Comparison of ENCODE assay signal across 9 mouse cellular contexts in the genomic region with DNA sequence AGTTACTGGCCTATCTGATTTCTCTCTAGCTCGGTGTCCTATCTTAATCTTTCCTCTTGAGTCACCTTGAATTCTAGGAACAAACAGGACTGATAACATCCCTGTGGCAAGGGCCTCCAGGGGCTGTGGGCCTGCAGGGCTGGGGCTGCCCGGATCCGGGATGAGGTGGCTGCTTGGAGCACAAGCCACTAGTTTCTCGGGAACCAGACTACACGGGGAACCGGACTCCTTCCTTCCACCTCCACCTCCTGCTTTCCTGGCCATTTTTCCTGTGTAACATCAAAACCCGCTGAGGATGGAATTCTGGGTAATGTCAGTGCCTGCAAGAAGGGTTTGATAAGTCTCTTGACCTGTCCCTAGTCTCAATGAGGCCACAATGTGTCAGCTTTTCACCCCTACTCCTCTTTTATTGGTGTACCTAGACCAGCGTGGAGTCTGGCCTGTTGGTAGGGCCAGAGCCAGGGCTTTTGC. TPM values are rescaled to one million over a fixed set of nuclear protein-coding genes. Genes with fewer than 3 reads are reported as not detected.
DNase-seq lines count a peak whose midpoint lies in the region; ATAC-seq and TF ChIP-seq lines count a peak whose summit lies in the region.
"Had no signal": no experiment of that assay in that cellular context is flagged by ENCODE, and none has a peak within 500 bp of the region (broad histone marks: within the 10 kb centered on the region; RNA-seq: fewer than 3 reads in every experiment).

No protein-coding gene starts in this region.

- no peak for TF ChIP-seq CTCF in gastrocnemius, adult 2 months (IDR thresholded peaks at IDR 0.05)

- H3K4me2 ChIP-seq in heart, embryonic 11.5 days = peak overlapping the region; percentile 64
- H3K4me2 ChIP-seq in limb, embryonic 11.5 days (ENCODE audit: low read depth, severe bottlenecking) = no peak overlapping the region
- H3K4me2 ChIP-seq in stomach, embryonic 14.5 days (replicated peaks; ENCODE audit: low read depth, low read length) = peak overlapping the region; percentile 61; the same call in 1 of the 2 replicates

- H3K9me3 ChIP-seq in ES-E14 (ENCODE audit: control insufficient read depth, insufficient read depth, low read depth, low read length) = no peaks in the 10 kb centered on the region
- H3K9me3 ChIP-seq in heart, embryonic 11.5 days (replicated peaks; ENCODE audit: control insufficient read depth, low read length) = no peaks in the 10 kb centered on the region
- H3K9me3 ChIP-seq in limb, embryonic 11.5 days (ENCODE audit: control insufficient read depth, low read length) = no peaks in the 10 kb centered on the region
- no peaks in the 10 kb centered on the region for H3K9me3 ChIP-seq in stomach, embryonic 14.5 days (ENCODE audit: control insufficient read depth, low read depth, low read length)

- WGBS in heart, embryonic 11.5 days (ENCODE audit: insufficient replicate concordance) = 24% methylated on average over 8 of the region's 8 CpGs
- 86% methylated on average over 8 of the region's 8 CpGs for WGBS in limb, embryonic 11.5 days
- WGBS in stomach, embryonic 14.5 days = 64% methylated on average over 8 of the region's 8 CpGs

- intact Hi-C loops in gastrocnemius, adult 2 months (cut with DNase I) = loop anchor here (2.0 to 5.0 kb wide), 2 partner anchors 22 to 72 kb away; partner anchors contain the start of gene Rpl7l1

- in situ Hi-C loops in ES-E14 (cut with MboI; ENCODE audit: low sequenced_read_pairs in 2 of 2, unreplicated experiment in 2 of 2) = no loop called here

- peak overlapping the region; percentile 100 for H3K27ac ChIP-seq in gastrocnemius, adult 2 months
- H3K27ac ChIP-seq in ES-E14 (ENCODE audit: insufficient read depth, low read depth, low read length, poor library complexity, severe bottlenecking) = peak overlapping the region; percentile 16; the same call in 1 of the 2 replicates
- H3K27ac ChIP-seq in heart, embryonic 11.5 days (ENCODE audit: low read depth, low read length) = peak overlapping the region; percentile 100
- H3K27ac ChIP-seq in limb, embryonic 11.5 days (replicated peaks; ENCODE audit: low read depth, low read length) = peak overlapping the region; percentile 100; the same call in 1 of the 2 replicates
- H3K27ac ChIP-seq in stomach, embryonic 14.5 days (ENCODE audit: low read length) = peak overlapping the region; percentile 59; the same call in 1 of the 2 replicates

- H3K9ac ChIP-seq in ES-E14 (ENCODE audit: insufficient read depth, low read depth, low read length, poor library complexity, severe bottlenecking) = peak overlapping the region; percentile 52; the same call in 1 of the 2 replicates
- peak overlapping the region; percentile 56 for H3K9ac ChIP-seq in heart, embryonic 11.5 days (ENCODE audit: low read depth, low read length)
- no peak overlapping the region for H3K9ac ChIP-seq in limb, embryonic 11.5 days (ENCODE audit: low read length)
- H3K9ac ChIP-seq in stomach, embryonic 14.5 days (replicated peaks; ENCODE audit: low read depth, low read length) = no peak overlapping the region

- H3K36me3 ChIP-seq in ES-E14 (ENCODE audit: control insufficient read depth, insufficient read depth, low read length, poor library complexity, severe bottlenecking) = no peaks in the 10 kb centered on the region
- no peaks in the 10 kb centered on the region for H3K36me3 ChIP-seq in heart, embryonic 11.5 days (ENCODE audit: control insufficient read depth, insufficient read depth, low read length)
- H3K36me3 ChIP-seq in limb, embryonic 11.5 days (ENCODE audit: control insufficient read depth, insufficient read depth, low read length) = no peaks in the 10 kb centered on the region
- no peaks in the 10 kb centered on the region for H3K36me3 ChIP-seq in stomach, embryonic 14.5 days (ENCODE audit: control insufficient read depth, insufficient read depth, low read length)

- peaks cover 5 to 11% of the 10 kb centered on the region in 2 experiments; a peak in 3 of 4 replicates for H3K4me1 ChIP-seq in ES-E14 (ENCODE audit: control insufficient read depth in 2 of 2, insufficient read depth in 2 of 2, low read length in 2 of 2, poor library complexity in 1 of 2)
- peaks cover 31% of the 10 kb centered on the region for H3K4me1 ChIP-seq in heart, embryonic 11.5 days (ENCODE audit: control insufficient read depth, insufficient read depth, low read length)
- H3K4me1 ChIP-seq in limb, embryonic 11.5 days (ENCODE audit: control insufficient read depth, insufficient read depth, low read length) = peaks cover 9% of the 10 kb centered on the region
- peaks cover 19% of the 10 kb centered on the region for H3K4me1 ChIP-seq in stomach, embryonic 14.5 days (ENCODE audit: control insufficient read depth, insufficient read depth, low read length)

- H3K27me3 ChIP-seq in heart, embryonic 11.5 days (ENCODE audit: control insufficient read depth, insufficient read depth, low read length) = no peaks in the 10 kb centered on the region
- H3K27me3 ChIP-seq in limb, embryonic 11.5 days (ENCODE audit: control insufficient read depth, insufficient read depth, low read length) = no peaks in the 10 kb centered on the region
- no peaks in the 10 kb centered on the region for H3K27me3 ChIP-seq in stomach, embryonic 14.5 days (ENCODE audit: control insufficient read depth, insufficient read depth, low read length)

- ATAC-seq in heart, embryonic 11.5 days (replicated peaks; ENCODE audit: insufficient number of reproducible peaks, low FRiP score, low TSS enrichment) = no peak
- ATAC-seq in limb, embryonic 11.5 days (ENCODE audit: insufficient number of reproducible peaks, low FRiP score, low TSS enrichment, low read depth) = no peak
- no peak for ATAC-seq in stomach, embryonic 14.5 days (ENCODE audit: insufficient number of reproducible peaks, insufficient read depth, low FRiP score, low read depth)
- no peak for ATAC-seq in erythroid progenitor cell, adult 5-6 weeks (replicated peaks; ENCODE audit: low FRiP score, poor library complexity, severe bottlenecking)
- no peak for ATAC-seq in granulocyte monocyte progenitor cell, adult 5-6 weeks (replicated peaks; ENCODE audit: poor library complexity, severe bottlenecking)

- DNase-seq in gastrocnemius, adult 2 months = peak; percentile 52
- no peak for DNase-seq in gastrocnemius, postnatal 4 days (ENCODE audit: low spot score in 2 of 2)
- DNase-seq in ES-E14 (ENCODE audit: low read depth, low spot score) = no peak
- no peak for DNase-seq in limb, embryonic 11.5 days (ENCODE audit: low spot score)

- peak overlapping the region; percentile 92 for H3K4me3 ChIP-seq in gastrocnemius, adult 2 months
- H3K4me3 ChIP-seq in ES-E14 (ENCODE audit: insufficient read depth in 1 of 2, low read depth in 1 of 2, low read length in 2 of 2, poor library complexity in 1 of 2, severe bottlenecking in 1 of 2) = peak overlapping the region; percentile 18 to 94; a peak in 1 of 4 replicates
- peak overlapping the region; percentile 86 for H3K4me3 ChIP-seq in heart, embryonic 11.5 days (ENCODE audit: low read depth, low read length)
- H3K4me3 ChIP-seq in limb, embryonic 11.5 days (ENCODE audit: low read depth, low read length) = peak overlapping the region; percentile 83; the same call in 1 of the 2 replicates
- H3K4me3 ChIP-seq in stomach, embryonic 14.5 days (ENCODE audit: low read depth, low read length) = 0 out of 2 replicates have a peak overlapping the region, but pooled peaks have one; percentile 96

TF ChIP-seq in ES-E14, 5 proteins besides CTCF, POLR2A, EP300 and RAD21:
- TF ChIP-seq CHD2 (IDR thresholded peaks at IDR 0.05; ENCODE audit: low read depth, low read length) (no peak), ZNF384 (IDR thresholded peaks at IDR 0.05; ENCODE audit: low read depth, low read length) (no peak), MAFK (IDR thresholded peaks at IDR 0.05; ENCODE audit: insufficient read depth, low read depth, low read length) (no peak), ZC3H11A (IDR thresholded peaks at IDR 0.05; ENCODE audit: borderline replicate concordance, low read depth, low read length) (no peak), HCFC1 (IDR thresholded peaks at IDR 0.05; ENCODE audit: borderline replicate concordance, insufficient read depth, low read length) (no peak)

RNA-seq across cellular contexts. Expression of gene Bicral, which starts 3.6 kb away (rescaled TPM):
- 10 to 100 TPM; 11.9 to 13.4 TPM for total RNA-seq in gastrocnemius, adult 2 months (2021)
- total RNA-seq in gastrocnemius, postnatal 4 days (2021) = 10 to 100 TPM; 17.0 to 17.6 TPM
- 20.2 and 27.1 TPM in 2 replicates for total RNA-seq in ES-E14 (2012; rRNA removed)
- polyA plus RNA-seq in heart, embryonic 11.5 days (2014; fragmentation: Nextera tagmentation; extraction: Ambion mirVana) = 4.1 and 4.9 TPM in 2 replicates
- 4.6 and 5.9 TPM in 2 replicates for polyA plus RNA-seq in limb, embryonic 11.5 days (2014; fragmentation: Nextera tagmentation; extraction: Ambion mirVana)
- 6.0 and 6.6 TPM in 2 replicates for polyA plus RNA-seq in stomach, embryonic 14.5 days (2014; fragmentation: Nextera tagmentation; extraction: Ambion mirVana)
- total RNA-seq in erythroid progenitor cell, adult 5-6 weeks (2015; ENCODE audit: low replicate concordance) = 28.8 and 64.6 TPM in 2 replicates
- 18.7 and 68.4 TPM in 2 replicates for total RNA-seq in erythroid progenitor cell, adult 5-6 weeks (2017; ENCODE audit: low replicate concordance)
- 24.6 and 25.8 TPM in 2 replicates for total RNA-seq in granulocyte monocyte progenitor cell, adult 5-6 weeks (2014; fragmentation: Nextera tagmentation)
- total RNA-seq in granulocyte monocyte progenitor cell, adult 5-6 weeks (2017) = 9.0 and 11.7 TPM in 2 replicates

RNA-seq across cellular contexts. Expression of gene Tbcc, which starts 35.8 kb away (rescaled TPM):
- 1 to 10 TPM; 6.0 to 8.2 TPM for total RNA-seq in gastrocnemius, adult 2 months (2021)
- total RNA-seq in gastrocnemius, postnatal 4 days (2021) = 10 to 100 TPM; 24.7 to 27.0 TPM
- 20.5 and 30.0 TPM in 2 replicates for total RNA-seq in ES-E14 (2012; rRNA removed)
- 53.4 and 54.1 TPM in 2 replicates for polyA plus RNA-seq in heart, embryonic 11.5 days (2014; fragmentation: Nextera tagmentation; extraction: Ambion mirVana)
- polyA plus RNA-seq in limb, embryonic 11.5 days (2014; fragmentation: Nextera tagmentation; extraction: Ambion mirVana) = 73.0 and 73.3 TPM in 2 replicates
- polyA plus RNA-seq in stomach, embryonic 14.5 days (2014; fragmentation: Nextera tagmentation; extraction: Ambion mirVana) = 52.6 and 54.3 TPM in 2 replicates
- 3.2 and 7.5 TPM in 2 replicates for total RNA-seq in erythroid progenitor cell, adult 5-6 weeks (2015; ENCODE audit: low replicate concordance)
- 1.1 and 2.7 TPM in 2 replicates for total RNA-seq in erythroid progenitor cell, adult 5-6 weeks (2017; ENCODE audit: low replicate concordance)
- 7.9 and 11.4 TPM in 2 replicates for total RNA-seq in granulocyte monocyte progenitor cell, adult 5-6 weeks (2014; fragmentation: Nextera tagmentation)
- total RNA-seq in granulocyte monocyte progenitor cell, adult 5-6 weeks (2017) = 9.1 and 14.0 TPM in 2 replicates

RNA-seq across cellular contexts. Expression of gene Prph2, which starts 55.6 kb away (rescaled TPM):
- total RNA-seq in gastrocnemius, adult 2 months (2021) = not detected
- not detected for total RNA-seq in gastrocnemius, postnatal 4 days (2021)
- total RNA-seq in ES-E14 (2012; rRNA removed) = 0.18 and 0.48 TPM in 2 replicates
- polyA plus RNA-seq in heart, embryonic 11.5 days (2014; fragmentation: Nextera tagmentation; extraction: Ambion mirVana) = not detected in 2 replicates
- not detected in 2 replicates for polyA plus RNA-seq in limb, embryonic 11.5 days (2014; fragmentation: Nextera tagmentation; extraction: Ambion mirVana)
- not detected in 2 replicates for polyA plus RNA-seq in stomach, embryonic 14.5 days (2014; fragmentation: Nextera tagmentation; extraction: Ambion mirVana)
- not detected in 2 replicates for total RNA-seq in erythroid progenitor cell, adult 5-6 weeks (2015; ENCODE audit: low replicate concordance)
- not detected in 2 replicates for total RNA-seq in erythroid progenitor cell, adult 5-6 weeks (2017; ENCODE audit: low replicate concordance)
- not detected in 2 replicates for total RNA-seq in granulocyte monocyte progenitor cell, adult 5-6 weeks (2014; fragmentation: Nextera tagmentation)
- total RNA-seq in granulocyte monocyte progenitor cell, adult 5-6 weeks (2017) = not detected in 2 replicates
- total RNA-seq: heart, postnatal 36 days had no signal

Comparison
In these comparisons a context has a peak if more than half of its experiments do, and no peak if none do; other contexts are left out.
1. H3K27ac ChIP-seq: peak in every context shown above with its lines; median percentile 100 in gastrocnemius, adult 2 months; 100 in heart, embryonic 11.5 days; 100 in limb, embryonic 11.5 days; 59 in stomach, embryonic 14.5 days; 16 in ES-E14.
2. H3K9ac ChIP-seq: peak in ES-E14 (single experiment) and heart, embryonic 11.5 days (single experiment); none in limb, embryonic 11.5 days (single experiment) and stomach, embryonic 14.5 days (single experiment).
3. Peak in every context shown above with its lines, with median percentiles within 50 percentile points of each other: H3K4me3 ChIP-seq.